Mouse (Mus musculus) heart, postnatal 10 days (tissue): ENCODE measurements around the gene Bricd5. TPM values are rescaled to one million over a fixed set of nuclear protein-coding genes. Genes with fewer than 3 reads are reported as not detected.

Experiments
- DNase-seq, 2 experiments: peaks; one replicate each; pipeline ENCODE4 v3.0.0; 2021
- intact Hi-C: fragments of 180-260 bp; cut with DNase I; formaldehyde crosslinking; loops from one replicate; pipeline ENCODE4 v1.15.1; 2025
- total RNA-seq, 2 experiments: library from RNA; stranded (reverse); gene quantifications; 2 replicates each; pipeline ENCODE4 v1.2.3; 2021

Gene Bricd5
- total RNA-seq, 2 experiments from 2014 or later, result 0.26 TPM; not detected in 1

- intact Hi-C loops, result loop anchor here (5.0 kb wide), 1 partner anchor 47 kb away; the partner anchor contains the start of gene Traf7
- no peak for DNase-seq
Measured at GRCm38 (mm10) chr17:24480201-24480826, 6.6 kb downstream of the Bricd5 start.

- intact Hi-C loops, result loop anchor here (5.0 kb wide), 1 partner anchor 46 kb away; the partner anchor contains the start of gene Traf7
- no peak for DNase-seq
Measured at GRCm38 (mm10) chr17:24481027-24481815, 7.5 kb downstream of the Bricd5 start.

GRCm38 (mm10) chr17:24483495-24483894 lies 9.8 kb downstream of the Bricd5 start:
- DNase-seq, result no peak
- intact Hi-C loops, result loop anchor here (5.0 kb wide), 1 partner anchor 44 kb away; the partner anchor contains the start of gene Traf7

- peak; percentile 38 to 48 for DNase-seq
- intact Hi-C loops, result no loop called here
Measured at GRCm38 (mm10) chr17:24485090-24485860, 11.6 kb downstream of the Bricd5 start.

- no peak for DNase-seq
- intact Hi-C loops, result no loop called here
Measured at GRCm38 (mm10) chr17:24488186-24488661, 14.5 kb downstream of the Bricd5 start, which contains the start of gene Caskin1. Gene Caskin1, plus strand, starts transcription at chr17:24488601.

- intact Hi-C loops, result no loop called here
- peak; percentile 40 to 45 for DNase-seq
Measured at GRCm38 (mm10) chr17:24488662-24489264, 15.1 kb downstream of the Bricd5 start.

- intact Hi-C loops, result no loop called here
Measured at GRCm38 (mm10) chr17:24489265-24490030, 15.8 kb downstream of the Bricd5 start.

GRCm38 (mm10) chr17:24490399-24490798 lies 16.7 kb downstream of the Bricd5 start:
- intact Hi-C loops, result no loop called here
- no peak for DNase-seq

More at GRCm38 (mm10) chr17:24489265-24490030, 15.8 kb downstream of the Bricd5 start:
- DNase-seq, result no peak

- DNase-seq, result peak; percentile 59 to 77
- intact Hi-C loops, result loop anchor here (2.0 kb wide), 2 partner anchors 18 to 44 kb away; no protein-coding TSS in a partner anchor
Measured at GRCm38 (mm10) chr17:24494627-24495335, 21.1 kb downstream of the Bricd5 start.

- DNase-seq, result no peak
- intact Hi-C loops, result loop anchor here (2.0 kb wide), 2 partner anchors 17 to 43 kb away; no protein-coding TSS in a partner anchor
Measured at GRCm38 (mm10) chr17:24495443-24495842, 21.8 kb downstream of the Bricd5 start.

- DNase-seq, result no peak
- intact Hi-C loops, result no loop called here
Measured at GRCm38 (mm10) chr17:24496026-24496425, 22.3 kb downstream of the Bricd5 start.

- no peak for DNase-seq
- intact Hi-C loops, result no loop called here
Measured at GRCm38 (mm10) chr17:24502208-24502607, 28.5 kb downstream of the Bricd5 start.

- intact Hi-C loops, result no loop called here
- DNase-seq, result no peak
Measured at GRCm38 (mm10) chr17:24504085-24504484, 30.4 kb downstream of the Bricd5 start.

- intact Hi-C loops, result no loop called here
- DNase-seq, result no peak
Measured at GRCm38 (mm10) chr17:24505286-24505955, 31.7 kb downstream of the Bricd5 start.

- peak; percentile 34 to 36 for DNase-seq
- intact Hi-C loops, result no loop called here
Measured at GRCm38 (mm10) chr17:24506332-24507070, 32.8 kb downstream of the Bricd5 start.

GRCm38 (mm10) chr17:24507129-24507664 lies 33.5 kb downstream of the Bricd5 start:
- DNase-seq, result no peak
- intact Hi-C loops, result no loop called here

GRCm38 (mm10) chr17:24507806-24508460 lies 34.2 kb downstream of the Bricd5 start:
- intact Hi-C loops, result no loop called here
- DNase-seq, result no peak
